Mouse (Mus musculus) lung, postnatal 0 days (tissue): ENCODE results near the gene Gtpbp1.

Source experiments
- CTCF ChIP-seq: IDR thresholded peaks from 2 replicates; pipeline ENCODE4 v1.5.1; 2016; ENCODE audit warnings: antibody characterized with exemption, mild to moderate bottlenecking
- EP300 ChIP-seq: IDR thresholded peaks from 2 replicates; pipeline ENCODE4 v1.6.1; 2016; ENCODE audit warnings: antibody characterized with exemption, mild to moderate bottlenecking, control low read depth

- TF ChIP-seq CTCF, result no peak
- no peak for TF ChIP-seq EP300
These were observed 54.1 kb downstream of the Gtpbp1 start for GRCm38 (mm10) chr15:79744742-79745141.
